Mouse (Mus musculus) cerebellum, postnatal 14 days (tissue): ENCODE data around the gene Uhrf1bp1l.

Experiments
- DNase-seq, 2 experiments: peaks; one replicate each; pipeline ENCODE4 v3.0.0; 2021; ENCODE audit warnings: mixed read lengths in 2 of 2

Uhrf1bp1l gene

DNA sequence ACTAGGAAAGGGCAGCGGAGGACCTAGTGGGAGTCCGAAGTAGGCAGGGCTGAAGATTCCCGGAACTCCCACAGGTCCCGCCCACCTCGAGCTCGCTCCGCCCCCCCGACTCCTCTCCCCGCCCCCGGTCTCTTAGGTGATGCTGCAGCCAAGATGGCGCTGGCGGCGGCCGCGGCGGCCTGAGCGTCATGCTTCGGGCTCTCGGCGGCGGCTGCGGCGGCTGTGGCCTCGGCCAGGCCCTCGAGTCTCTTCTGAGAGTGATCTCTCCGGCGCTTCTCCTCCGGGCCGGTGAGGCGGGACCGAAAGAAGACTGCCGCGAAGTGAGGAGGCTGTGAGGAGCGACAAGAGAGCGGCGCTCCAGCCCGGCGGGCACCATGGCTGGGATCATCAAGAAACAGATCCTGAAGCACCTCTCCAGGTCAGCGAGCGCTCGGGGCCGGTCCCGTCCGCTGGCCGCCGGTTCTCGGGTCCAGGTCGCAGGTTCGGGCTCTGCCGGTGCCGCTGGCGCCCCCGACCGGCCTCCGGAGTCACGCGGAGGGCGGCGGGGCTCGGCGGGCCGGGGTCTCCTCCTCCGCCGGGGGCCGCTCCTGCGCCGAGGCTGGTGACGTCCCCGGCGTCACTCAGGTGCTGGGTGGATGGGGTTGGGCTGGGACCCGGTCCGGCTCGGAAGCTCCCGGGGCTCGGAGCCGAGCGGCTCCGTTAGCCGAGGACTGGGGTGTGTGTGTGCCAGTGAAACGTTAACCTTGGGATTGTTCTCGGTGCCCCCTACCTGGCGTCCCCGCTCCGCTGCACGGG, at the start of gene Uhrf1bp1l:
Uhrf1bp1l (plus strand) TSS at position 121 of the 795 bp plus-strand sequence.
- DNase-seq: peak; percentile 95

DNA sequence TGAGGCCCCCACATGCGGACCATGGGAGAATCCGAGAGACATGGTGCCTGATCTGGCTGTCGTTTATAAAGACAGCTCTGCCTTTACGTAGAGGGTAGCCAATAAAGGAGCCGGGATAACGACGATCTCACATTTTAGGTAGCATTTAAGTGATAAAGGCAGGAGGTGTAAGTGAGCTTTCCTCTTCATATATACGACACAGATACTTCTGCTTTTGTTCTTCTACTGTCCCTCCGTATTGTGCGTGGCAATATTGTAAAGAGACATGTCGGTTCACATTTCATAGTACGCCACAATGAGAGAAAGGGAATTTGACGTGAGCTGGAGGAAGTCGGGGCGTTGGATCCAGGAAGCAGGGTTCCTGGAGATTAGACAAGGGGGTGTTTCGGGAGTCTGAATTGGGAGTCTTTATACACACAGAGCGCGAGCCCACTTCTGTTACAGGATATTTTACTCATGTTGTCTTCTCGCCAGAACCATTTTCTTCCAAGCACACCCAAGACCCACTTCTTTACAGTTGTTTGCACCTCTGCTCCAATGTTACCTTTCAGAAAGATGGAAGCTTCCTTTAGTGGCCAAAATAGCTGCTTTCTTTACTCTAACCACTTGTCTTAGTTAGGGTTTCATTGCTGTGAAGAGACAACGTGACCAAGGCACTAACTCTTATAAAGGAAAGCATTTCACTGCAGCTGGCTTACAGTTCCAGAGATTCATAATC, 49.4 kb upstream of the Uhrf1bp1l start:
- DNase-seq: no peak

DNA sequence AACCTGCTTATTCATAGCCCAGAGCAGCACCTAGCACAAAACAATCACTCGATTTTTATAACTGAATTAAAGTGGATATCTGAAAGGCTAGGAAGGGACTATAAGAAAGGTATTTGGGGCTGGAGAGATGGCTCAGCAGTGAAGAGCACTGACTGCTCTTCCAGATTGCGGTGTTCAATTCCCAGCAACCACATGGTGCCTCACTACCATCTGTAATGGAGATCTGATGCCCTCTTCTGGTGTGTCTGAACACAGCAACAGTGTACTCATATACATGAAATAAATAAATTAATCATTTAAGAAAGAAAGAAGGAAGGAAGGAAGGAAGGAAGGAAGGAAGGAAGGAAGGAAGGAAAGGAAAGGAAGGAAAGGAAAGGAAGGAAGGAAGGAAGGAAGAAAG, 48.5 kb upstream of the Uhrf1bp1l start:
- peak; percentile 29 to 30 for DNase-seq

DNA sequence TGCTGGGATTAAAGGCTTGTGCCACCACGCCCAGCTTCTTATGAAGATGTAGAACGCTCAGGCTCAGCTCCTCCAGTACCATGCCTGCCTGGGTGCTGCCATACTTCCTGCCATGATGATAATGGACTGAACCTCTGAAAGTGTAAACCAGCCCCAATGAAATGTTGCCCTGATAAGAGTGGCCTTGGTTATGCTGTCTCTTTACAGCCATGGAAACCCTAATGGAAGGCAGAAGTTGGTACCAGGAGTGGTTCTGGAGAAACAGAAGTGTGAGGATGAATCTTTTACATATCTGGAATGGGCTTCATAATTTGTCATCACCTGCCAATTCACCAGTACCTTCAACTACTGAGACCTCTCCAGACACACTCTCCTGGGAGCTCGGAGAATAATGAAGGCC, 46.8 kb upstream of the Uhrf1bp1l start:
- DNase-seq: no peak

DNA sequence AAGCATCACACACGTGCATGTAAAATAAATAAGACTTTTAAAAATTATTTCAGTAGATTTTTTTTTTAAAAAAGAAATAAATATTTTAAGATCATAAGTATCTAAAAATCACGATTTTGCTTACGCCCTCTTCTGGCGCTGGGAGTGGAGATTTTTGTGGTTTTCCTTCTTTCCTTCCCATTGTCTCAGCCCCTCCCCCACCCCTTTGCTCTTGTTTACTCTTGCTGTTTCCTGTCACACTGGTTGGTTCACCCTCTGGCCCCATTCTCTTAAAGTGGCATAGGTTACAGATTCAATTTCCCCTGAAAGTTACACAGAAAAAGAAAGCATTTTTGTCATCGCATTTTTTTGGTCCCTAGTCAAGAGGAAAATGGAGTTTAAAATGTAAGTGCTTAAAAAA, 41.7 kb upstream of the Uhrf1bp1l start:
- DNase-seq: no peak

DNA sequence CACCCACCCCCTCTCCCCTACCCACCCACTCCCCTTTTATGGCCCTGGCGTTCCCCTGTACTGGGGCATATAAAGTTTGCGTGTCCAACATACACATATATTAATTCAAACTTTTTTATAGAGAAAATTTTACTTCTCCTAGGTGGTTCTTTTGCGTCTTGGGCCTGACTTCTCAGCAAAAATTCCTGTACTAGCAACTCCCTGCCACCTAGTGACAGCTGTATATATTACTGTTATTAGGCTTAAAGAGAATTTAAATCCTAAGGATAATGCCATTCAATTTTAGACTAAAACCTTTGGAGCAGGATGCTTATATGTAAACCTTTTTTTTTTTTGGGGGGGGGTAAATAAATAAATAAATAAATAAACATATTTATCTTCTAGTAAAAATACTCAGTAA, 37.4 kb upstream of the Uhrf1bp1l start:
- no peak for DNase-seq

DNA sequence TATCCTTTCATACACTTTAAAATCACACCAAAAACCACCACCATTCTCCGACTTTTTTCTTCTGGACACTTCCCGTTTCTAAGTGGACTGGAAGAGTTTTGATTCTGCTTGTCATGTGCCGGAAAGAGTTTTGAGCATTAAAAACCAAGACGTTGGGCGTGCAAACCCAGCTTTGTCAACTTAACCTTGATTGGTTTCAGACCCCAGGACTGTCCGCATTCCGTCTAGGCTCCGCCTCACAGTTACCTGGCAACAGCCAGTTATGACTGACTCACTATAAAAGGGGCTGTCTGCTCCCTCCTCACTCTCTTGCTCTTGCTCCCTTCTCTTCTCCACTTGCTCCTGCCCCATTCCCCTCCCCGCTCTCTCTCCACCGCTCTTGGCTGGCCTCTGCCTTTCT, 36.1 kb upstream of the Uhrf1bp1l start:
- DNase-seq: no peak

DNA sequence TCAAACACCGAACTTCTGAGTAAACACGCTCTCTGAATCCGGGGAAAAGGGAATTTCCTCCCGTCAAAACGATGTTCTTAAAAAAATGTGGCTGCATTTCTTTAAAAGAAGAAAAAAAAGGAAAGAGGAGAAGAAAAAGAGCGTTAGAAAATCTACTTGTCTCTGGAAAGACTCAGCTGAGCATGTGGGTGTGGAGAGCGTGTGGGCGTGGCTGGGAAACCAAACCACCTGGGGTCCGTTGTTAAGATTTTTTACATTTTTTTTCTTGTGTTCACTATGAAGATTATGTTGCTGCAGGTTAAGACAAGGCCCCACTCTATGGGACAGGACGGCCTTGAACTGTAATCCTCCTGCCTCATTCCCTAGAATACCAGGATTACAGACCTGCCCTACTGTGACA, 29.9 kb upstream of the Uhrf1bp1l start:
- no peak for DNase-seq

DNA sequence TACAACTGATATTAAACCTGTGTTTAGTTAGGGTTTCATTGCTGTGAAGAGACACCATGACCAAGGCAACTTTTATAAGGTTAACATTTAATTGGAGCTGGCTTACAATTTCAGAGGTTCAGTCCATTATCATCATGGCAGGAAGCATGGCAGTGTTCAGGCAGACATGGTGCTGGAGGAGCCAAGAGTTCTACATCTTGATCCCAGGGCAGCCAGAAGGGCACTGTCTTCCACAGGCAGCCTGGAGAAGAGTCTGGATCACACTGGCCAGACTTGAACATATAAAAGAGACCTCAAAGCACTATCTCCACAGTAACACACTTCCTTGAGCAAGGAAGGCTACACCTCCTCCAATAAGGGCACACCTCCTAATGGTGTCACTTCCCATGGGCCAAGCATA, 24.5 kb upstream of the Uhrf1bp1l start:
- no peak for DNase-seq

DNA sequence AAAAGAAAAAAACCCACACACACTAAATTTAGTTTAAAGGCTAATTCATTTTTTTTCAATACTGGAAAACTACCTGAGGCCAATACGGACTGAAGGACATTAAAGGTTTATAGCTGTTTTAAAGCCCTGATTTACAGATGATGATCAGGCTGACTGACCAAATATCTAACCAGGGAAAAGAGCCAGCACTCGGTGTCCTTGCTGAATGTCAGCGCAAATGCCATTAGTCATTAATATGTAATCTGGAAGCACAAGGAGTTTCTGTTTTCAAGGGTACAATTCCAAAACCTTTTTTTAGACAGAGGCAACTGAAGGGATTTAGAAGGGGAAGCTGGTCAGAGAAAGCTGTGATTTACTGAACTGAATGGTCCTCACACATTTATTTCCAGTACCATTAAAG, 24.0 kb upstream of the Uhrf1bp1l start:
- no peak for DNase-seq

DNA sequence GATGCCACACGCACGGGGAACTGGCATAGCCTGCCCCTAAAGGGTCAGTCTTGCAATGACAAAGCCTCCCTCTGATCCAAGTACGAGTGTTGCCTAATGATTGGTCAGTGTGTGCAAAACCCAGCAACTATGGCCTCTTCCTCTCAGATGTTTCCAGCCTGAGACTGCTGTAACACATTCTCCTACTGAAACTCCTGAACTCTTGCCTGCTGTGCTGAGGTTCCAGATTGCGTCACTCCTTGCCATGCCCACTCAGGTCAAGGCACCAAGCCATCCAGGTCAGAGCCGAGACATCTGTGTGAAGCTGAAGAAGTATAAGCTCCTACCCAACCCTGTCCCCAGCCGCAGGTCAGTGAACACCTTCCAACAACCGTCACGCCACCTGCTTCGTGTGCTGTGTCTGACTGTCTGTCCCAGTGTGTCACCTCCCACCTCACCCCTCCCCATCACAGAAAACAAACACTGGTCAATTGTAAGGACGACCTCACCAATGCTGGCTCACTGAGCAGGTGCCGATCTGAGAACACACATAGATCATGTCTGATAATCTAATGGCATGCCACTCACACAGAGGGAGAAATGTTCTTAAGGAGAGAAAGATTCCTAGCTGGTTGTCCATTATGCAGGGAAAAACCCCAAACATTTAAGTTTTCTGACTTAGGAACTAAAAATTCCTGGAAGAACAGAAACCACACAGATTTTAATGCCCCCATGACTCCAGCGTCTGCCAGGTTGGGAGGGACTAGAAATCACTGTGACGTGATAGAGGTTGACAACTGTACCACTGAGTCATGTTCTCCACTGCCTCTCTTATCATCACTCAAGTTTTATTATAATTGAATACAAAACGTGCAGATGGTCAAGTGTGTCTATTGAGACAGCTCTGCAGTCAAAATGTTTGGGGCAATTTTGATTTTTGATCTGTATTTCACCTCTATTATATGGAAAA, 22.3 kb upstream of the Uhrf1bp1l start:
- no peak for DNase-seq

DNA sequence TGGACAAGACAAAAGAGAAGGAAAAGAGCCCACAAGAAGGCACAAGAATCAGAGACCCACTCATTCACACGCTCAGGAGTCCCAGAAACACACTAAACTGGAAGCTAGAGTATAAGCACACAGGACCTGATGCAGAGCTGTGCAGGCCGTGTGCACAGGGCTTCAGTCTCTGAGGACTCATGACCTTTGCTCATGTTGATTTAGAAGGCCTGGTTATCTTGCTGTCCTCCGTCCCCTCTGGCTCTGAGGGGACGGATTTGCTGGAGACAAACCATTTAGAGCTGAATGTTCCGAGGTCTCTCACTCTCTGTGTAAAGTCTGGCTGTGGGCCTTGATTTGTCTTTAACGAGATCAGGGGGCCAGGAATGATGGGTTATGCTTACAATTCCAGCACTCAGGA, 14.4 kb upstream of the Uhrf1bp1l start:
- DNase-seq: no peak

DNA sequence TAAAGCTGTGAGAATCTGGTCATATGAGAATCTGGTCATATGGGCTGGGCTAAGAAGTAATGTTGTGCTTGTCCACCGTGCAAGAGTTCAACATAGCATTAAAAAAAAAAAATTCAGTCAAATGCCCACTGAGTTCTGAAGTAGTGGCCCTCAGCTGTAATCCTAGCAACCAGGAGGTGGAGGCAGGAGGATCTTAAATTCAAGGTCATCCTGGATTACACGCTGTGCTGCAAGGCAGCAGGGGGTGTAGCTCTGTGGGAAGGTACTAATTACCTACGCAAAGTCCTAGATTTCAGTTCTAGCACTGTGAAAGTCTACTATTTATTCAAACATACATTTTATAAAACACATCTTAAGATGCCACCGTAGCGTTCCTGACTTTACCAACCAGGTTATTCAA, 13.4 kb upstream of the Uhrf1bp1l start:
- peak; percentile 14 to 15 for DNase-seq

DNA sequence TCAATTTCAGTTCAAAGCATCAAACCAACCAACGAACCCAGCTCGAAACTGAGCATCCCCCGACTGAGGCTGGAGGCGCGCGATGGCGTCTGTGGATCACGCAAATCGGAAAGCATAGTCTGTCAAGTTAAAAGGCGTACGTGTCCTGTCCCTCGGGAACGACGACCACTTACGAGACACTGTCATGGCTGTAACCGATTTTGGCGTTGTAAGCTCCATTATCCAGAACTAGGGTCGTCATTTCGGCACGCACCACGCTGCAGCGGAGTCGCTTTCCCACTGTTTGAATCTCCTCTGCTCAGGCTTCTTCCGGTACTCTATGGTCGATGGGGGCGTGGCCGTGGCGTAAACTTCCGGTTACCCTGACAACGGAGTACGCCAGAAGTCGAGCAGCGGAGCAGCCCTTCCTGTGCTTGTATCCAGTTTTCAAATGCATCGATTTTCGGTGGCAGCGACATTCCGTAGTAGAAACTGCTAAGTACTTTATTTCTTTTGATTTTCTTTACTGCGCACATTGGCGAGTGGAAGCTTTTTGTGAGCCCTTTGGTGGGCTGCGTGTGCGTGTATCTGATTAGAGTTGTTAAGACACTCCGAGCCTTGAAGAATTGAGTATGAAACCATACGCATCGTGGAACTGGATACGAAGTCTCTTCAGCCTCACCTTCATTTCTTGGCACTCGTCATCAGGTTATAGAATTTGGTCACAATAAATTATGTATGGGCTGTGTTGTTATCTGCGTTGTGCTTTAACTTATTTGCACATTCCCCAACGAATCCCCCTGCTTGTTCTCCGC, 12.6 kb upstream of the Uhrf1bp1l start, which contains the start of gene Actr6:
Actr6 (minus strand) TSS at position 295 of the 794 bp plus-strand sequence.
- DNase-seq: peak; percentile 95 to 96

DNA sequence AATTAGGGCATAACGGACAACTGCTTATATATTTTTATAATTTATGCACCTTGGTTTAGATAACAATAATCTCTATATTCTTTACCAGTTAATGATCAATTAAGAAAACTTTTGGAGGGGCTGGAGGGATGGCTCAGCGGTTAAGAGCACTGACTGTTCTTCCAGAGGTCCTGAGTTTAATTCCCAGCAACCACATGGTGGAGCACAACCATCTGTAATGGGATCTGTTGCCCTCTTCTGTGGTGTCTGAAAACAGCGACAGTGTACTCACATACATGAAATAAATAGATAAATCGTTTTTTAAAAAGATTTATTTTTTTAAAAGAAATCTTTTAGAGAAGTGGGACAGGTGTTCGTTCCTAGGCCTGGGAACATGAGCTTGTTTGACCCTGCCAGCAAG, 7.7 kb upstream of the Uhrf1bp1l start:
- DNase-seq: no peak

DNA sequence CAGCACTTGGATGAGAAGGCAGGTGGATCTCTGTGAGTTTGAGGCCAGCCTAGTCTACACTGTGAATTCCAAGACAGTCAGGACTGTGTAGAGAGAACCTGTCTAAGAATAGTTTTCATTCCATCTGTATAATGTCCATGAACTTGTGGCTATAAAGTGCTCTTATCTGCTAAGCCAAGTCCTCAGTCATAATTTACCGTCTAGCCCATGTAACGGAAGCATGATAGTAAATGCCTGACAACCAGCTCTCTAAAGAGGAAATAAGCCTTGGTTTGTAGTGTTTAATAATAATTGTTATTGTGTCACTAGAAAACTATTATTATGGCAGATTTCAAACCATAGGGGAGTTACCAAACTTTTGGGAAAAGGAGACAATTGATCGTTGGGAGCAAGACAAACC, 6.9 kb upstream of the Uhrf1bp1l start:
- no peak for DNase-seq

DNA sequence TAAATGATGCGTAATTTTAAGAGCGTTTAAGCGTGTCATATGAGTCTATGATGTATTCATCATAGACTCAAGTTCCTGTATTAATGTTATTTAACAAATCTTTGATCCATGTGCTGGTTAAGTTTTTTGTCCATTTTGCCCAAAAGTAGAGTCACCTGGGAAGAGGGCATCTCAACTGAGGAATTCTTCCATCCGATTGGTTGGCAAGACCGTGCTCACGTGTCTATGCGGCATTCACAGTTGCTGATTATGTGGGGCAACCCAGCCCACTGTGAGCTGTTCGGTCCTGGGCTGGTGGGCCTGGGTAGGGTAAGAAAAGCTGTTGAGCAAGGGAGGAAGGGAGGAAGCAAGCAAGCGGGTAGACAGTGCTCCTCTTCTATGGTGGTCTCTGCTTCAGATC, 6.4 kb upstream of the Uhrf1bp1l start:
- no peak for DNase-seq

DNA sequence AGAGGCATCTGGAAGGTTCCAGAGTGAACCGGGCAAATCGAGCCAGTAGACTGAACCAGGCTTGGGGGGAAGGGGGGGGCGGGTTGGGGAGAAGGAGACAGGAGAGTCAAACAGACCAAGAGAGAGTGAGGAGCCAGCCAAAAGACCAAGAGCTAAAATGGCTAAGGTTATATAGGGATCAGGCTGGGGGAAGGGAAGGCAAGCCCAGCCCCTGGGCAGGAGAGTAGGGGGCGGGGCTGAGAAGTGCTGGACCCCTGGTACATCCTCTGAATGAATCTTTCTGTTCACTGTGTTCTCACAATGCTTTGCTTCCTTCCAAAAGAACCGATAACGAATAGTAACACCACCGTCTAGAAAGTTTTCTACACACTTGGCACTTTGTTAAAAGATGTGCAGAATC, 5.1 kb upstream of the Uhrf1bp1l start:
- no peak for DNase-seq

DNA sequence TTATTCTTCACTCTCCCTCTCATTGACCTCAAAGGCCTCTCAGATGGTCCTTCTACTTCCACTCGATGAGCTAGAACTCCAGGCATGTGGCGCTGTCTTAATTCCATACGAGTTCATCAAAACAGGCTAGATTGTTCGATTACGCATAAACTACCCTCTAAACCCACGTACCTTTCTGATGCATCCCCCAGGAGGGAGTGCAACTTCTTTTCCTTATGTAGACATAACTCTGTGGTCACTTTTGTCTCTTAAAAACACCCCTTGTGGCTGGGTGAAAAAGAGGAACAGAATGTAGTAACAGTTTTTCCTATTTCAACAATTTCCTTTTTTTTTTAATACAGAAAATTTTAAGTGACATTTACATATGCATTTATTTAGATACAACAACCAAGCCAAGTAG, 3.8 kb upstream of the Uhrf1bp1l start:
- no peak for DNase-seq

DNA sequence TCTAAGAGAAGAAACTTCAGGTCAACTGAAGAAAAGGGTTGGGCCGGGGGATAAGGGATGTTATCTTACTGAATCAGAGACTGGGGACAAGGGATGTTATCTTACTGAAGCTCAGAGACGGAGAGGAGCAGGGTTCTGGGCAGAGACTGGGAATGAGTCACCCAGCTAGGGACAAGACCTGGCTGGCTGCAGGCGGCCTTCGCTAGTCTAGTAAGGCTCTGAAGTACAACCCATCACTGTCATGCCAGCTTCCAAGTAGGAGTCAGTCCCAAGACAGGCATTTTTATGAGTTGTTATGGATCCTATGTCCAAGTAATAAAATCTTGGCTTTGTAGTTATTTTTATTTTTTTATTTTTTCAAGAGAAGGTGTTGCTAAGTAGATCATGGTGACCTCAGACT, 1.5 kb upstream of the Uhrf1bp1l start:
- DNase-seq: no peak

DNA sequence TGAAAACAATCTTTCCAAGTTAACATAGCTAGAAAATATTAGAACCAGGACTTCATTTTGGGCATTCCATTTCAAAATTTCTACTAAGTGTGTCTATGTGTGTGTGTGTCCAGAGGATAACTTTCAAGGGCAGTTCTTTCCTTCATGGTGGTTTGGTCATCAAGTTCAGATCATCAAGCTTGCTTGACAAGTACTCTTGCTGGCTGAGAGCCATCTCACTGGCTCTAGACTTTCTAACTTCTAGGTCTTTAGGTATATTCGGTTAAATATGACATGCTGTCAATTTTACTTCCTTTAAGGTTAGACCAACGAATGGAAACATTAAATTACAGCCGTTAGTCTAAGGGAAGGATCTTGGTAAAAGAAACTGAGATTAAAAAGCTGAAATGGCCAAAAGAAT, 450 bp upstream of the Uhrf1bp1l start:
- DNase-seq: peak; percentile 30 to 40

DNA sequence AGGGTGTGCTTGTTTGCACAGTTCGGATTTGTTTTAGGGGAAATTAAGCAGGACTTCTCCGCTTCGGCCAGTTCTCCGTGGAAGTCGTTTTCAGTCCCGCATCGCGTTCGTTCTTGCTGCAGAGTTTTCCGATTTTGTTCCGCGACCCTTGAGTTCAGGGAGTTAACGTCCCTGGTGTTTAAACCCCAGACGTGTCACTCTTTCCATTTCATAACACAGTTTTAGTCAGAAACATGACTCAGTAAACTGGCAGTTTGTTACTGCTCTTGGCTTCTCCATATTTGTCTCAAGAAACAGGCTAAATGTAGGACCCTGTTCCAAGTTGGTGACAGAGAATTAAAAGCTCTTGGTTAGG, 852 bp downstream of the Uhrf1bp1l start:
- no peak for DNase-seq
